Mouse (Mus musculus): ENCODE results near the gene Bhlhe40. TPM values are rescaled to one million over a fixed set of nuclear protein-coding genes. Genes with fewer than 3 reads are reported as not detected.

Gene Bhlhe40
- total RNA-seq, 2 experiments from 2014 or later: 38.5 to 40.6 TPM

DNA sequence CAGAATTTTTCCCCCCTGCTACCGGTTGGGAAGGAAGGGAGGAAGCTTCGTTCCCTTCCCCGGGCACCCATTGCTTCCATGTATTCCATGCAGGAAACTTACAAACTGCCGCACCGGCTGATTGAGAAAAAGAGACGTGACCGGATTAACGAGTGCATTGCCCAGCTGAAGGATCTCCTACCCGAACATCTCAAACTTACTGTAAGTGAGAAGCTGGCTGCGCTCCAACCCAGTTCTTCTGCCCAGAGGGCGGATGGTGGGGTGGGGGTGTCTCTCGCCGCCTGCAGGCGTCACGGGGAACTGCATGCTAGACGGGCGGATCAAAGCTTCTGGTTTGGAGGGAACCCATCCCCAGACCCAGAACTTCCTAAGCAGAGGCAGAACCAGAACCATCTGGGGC is 983 bp downstream of the Bhlhe40 start:
- intact Hi-C loops (cut with DNase I): loop anchor here (2.0 kb wide), 2 partner anchors 47 to 235 kb away; no protein-coding TSS in a partner anchor
- DNase-seq (ENCODE audit: extremely low spot score in 1 of 2, low spot score in 2 of 2): peak; percentile 87 to 94

DNA sequence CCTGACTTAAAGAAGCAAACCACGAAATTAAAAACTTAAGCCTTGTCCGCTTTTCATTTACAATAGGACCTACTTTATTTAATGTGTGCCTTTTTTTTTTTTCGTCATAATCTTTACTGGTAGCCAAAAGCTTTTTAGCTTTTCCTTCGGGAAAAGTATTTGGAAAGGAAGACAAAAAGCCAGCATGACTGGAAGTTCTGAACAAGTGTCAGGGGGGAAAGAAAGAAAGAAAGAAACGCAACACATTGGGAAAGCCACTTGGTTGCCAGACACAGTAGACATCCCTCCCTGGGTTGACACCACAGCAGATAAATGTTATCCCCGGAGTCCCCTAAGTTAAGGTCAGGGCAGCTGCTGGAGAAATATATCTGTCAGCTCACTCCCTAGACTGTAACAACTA is 1.5 kb downstream of the Bhlhe40 start:
- intact Hi-C loops (cut with DNase I): loop anchor here (2.0 kb wide), 2 partner anchors 47 to 235 kb away; no protein-coding TSS in a partner anchor
- DNase-seq (ENCODE audit: extremely low spot score in 1 of 2, low spot score in 2 of 2): no peak

DNA sequence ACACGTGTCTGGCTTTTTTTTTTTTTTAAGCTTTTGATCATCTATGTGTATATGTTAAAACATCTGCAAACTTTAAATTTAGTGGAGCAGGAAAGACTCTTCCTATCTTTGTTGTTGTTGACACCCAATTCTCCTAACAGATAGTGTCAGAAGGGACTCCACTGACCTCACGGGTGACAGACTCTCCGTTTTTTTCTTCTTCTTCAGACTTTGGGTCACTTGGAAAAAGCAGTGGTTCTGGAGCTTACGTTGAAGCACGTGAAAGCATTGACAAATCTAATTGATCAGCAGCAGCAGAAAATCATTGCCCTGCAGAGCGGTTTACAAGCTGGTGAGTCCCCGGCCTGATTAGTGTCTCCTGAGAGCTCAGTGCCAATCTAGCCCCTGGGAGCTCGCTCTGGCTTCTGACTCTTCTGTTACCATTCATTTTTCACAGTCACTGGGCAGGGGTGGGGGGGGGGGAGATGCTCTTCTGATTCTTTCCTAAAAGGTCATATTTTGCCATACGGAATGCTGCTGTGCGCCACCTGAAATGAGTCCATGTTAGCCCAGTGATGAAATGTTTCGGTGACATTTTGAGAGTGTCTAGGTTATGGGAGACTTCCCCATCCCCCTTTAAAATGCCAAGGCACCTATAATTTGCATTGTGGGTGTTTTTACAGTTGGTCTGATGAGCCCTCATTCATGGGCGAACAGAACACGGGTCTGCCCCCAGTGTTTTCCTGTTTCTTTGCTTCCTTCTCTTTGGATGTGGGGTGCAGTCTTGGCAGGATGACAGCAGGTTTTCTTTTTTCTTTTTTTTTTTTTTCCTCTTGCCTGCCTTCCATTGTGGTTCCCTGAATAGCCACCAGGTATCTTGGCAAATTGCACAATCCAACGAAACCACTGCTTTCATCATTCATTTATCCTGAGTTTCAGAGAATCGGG is 2.1 kb downstream of the Bhlhe40 start:
- no peak for DNase-seq (ENCODE audit: extremely low spot score in 1 of 2, low spot score in 2 of 2)
- intact Hi-C loops (cut with DNase I): no loop called here

DNA sequence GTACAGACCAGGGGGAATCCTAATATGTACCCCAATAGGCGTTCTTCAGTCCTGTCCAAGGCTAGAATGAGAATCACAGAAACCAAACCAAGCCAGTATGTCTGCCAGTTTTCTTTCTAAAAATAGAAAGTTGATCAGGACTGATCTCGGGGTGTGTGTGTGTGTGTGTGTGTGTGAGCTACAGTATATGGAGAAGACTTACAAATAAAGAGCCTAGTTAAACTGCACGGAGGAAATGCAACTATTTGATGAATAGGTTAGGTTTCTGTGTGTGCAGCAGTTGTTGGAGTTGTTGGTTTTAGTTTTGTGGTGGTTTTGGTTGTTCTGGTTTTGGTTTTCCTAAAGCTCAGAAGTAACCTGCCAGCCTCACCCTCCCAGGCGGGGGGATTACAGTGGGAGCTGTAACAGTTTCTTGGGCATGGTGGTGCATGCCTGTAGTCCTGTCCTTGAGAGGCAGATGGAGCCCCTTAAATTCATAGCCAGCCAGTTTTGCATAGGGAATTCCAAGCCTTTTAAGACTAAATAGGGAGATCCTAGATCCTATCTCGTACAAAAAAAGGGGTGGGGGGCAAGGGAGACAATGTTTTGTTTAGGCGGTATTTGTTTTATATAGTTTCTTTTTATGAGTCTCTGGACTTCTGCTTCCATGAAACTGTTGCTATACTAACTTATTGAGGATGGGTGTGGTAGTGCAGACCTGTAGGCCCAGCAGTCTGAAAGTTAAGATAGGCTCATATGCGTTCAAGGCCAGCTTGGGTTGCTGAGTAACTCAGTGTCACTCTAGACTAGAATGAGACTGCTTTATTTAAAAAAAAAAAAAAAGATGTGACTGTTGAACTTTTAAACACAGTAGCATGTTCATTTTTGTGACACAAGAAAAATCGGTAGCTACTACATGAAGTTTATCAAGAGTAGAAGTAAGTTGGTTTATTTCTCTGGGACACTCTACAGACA is 3.1 kb downstream of the Bhlhe40 start:
- intact Hi-C loops (cut with DNase I): no loop called here
- no peak for DNase-seq (ENCODE audit: extremely low spot score in 1 of 2, low spot score in 2 of 2)

DNA sequence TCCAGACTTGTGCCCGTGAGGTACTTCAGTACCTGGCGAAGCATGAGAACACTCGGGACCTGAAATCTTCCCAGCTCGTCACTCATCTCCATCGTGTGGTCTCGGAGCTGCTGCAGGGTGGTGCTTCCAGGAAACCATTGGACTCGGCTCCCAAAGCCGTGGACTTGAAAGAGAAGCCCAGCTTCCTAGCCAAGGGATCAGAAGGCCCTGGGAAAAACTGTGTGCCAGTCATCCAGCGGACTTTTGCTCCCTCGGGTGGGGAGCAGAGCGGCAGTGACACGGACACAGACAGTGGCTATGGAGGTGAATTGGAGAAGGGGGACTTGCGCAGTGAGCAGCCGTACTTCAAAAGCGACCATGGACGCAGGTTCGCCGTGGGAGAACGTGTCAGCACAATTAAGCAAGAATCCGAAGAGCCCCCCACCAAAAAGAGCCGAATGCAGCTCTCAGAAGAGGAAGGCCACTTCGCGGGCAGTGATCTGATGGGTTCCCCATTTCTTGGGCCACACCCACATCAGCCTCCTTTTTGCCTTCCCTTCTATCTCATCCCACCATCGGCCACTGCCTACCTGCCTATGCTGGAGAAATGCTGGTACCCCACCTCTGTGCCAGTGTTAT is 4.2 kb downstream of the Bhlhe40 start:
- no peak for DNase-seq (ENCODE audit: extremely low spot score in 1 of 2, low spot score in 2 of 2)
- intact Hi-C loops (cut with DNase I): no loop called here

DNA sequence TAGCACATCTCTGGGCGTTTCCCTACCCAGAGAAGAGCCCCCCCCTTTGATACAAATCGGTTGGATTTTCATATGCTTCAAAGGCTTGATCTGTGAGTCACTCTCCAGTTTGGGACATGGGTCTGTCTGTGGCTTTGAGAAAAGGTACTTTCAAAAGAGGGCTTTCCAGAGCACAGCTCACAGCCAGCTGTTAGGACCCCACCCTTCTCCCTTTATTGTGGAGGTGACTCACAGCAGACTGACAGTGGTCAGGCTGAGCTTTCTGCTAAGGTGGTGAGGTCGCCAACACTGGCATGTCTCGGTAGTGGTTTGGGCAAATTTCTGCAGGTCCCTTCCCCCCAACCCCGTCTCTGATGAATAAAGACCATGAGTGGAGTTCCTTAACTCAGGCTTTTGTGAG is 5.2 kb downstream of the Bhlhe40 start:
- no peak for DNase-seq (ENCODE audit: extremely low spot score in 1 of 2, low spot score in 2 of 2)
- intact Hi-C loops (cut with DNase I): no loop called here

DNA sequence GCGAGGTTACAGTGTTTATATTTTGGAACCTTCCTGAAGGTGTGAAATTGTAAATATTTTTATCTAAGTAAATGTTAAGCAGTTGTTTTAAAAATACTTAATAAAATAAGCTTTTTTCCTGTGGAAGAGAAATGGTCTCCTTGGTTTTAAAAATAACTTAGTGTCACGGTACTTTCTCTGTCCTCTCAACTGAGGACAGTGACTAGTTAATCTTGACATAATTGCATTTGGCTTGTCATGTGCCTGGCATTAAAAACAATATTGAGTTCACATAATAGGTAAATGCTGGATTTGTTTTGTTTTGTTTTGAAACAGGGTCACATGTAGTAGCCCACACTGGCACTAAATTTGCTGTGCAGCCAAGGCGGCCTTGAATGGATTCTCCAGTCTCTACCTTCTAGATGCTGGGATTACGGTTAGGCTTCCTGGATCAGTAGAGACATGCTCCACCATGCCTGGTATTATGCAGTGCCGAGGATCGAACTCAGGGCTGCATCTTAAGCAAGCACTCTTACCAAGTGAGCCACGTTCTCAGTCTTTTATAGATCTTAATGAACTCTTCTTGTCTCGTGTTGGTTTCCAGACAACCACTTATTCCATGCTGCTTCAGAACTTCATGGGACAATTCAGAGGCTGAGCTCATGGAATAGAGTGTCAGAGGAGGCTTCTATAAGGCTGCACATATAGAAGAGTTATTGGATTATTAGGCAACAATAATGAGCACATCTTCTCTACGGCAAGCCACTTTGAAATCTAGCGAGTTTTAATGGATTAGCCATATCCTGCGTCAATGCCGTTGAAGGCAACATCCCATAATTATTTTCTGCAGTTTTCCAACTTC is 6.4 kb downstream of the Bhlhe40 start:
- no peak for DNase-seq (ENCODE audit: extremely low spot score in 1 of 2, low spot score in 2 of 2)
- intact Hi-C loops (cut with DNase I): loop anchor here (2.0 kb wide), 1 partner anchor 34 kb away; no protein-coding TSS in a partner anchor

DNA sequence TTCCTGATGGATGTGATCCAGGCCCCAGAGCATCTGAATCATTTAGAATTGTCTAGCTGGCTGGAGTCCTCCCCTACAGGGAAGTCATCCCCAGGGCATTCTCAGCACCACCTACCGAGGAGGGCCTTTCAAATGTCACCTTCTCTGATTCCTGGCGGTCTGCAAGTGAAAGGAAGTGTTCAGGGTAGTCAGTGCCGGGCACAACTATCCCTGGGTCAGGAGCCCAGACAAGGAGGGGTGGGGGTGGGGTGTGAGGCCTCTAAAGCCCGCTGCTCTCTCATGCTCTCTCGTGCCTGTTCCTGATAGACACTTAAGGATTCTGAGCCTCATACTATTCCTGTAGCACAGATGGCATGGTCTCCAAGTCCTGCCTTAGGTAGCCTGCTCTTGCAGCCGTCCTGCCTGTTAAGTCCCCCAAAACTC is 7.2 kb downstream of the Bhlhe40 start:
- intact Hi-C loops (cut with DNase I): loop anchor here (2.0 kb wide), 1 partner anchor 33 kb away; no protein-coding TSS in a partner anchor
- DNase-seq (ENCODE audit: extremely low spot score in 1 of 2, low spot score in 2 of 2): no peak

DNA sequence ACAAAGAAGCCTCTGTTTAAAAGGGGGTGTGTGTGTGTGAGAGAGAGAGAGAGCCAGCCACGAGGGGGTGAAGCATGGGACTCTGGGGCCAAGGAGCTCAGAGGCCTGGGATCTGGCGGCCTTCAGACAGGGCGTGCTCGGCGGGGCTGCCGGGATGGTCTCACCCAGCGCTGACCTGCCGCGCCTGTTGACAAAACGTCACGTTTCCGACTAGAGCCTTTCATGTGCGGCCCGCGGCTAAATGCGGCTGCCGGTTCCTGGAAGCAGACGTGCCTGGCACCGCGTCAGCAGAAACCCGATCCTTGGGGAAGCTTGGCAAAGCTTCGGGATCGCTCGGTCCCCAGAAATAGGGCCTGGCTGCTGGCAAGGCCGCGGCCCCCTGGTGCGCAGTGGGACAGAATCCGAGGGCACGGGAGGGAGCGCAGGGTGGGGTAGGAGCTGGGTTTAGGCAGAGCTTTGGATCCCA is 7.9 kb downstream of the Bhlhe40 start:
- intact Hi-C loops (cut with DNase I): no loop called here
- peak; percentile 80 to 95 for DNase-seq (ENCODE audit: extremely low spot score in 1 of 2, low spot score in 2 of 2)

DNA sequence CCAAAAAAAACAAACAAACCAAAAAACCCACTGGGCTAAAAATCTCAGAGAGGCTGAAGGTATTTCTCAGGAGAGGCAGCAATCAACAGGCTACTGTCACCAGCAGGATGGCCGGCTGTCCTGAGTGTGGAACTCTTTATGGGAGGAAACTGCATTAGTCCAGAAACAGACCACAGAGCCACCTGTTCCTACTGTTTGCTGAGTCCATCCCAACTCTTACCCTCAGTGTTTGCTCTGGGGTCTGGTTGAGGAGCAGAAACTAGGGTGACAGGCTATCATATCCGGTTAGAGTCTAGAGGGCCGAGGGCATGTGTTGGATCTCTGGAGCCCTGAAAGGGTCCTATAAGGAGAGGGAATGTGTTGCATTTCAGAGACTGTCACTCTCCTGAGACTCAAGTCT is 9.8 kb downstream of the Bhlhe40 start:
- intact Hi-C loops (cut with DNase I): no loop called here

DNA sequence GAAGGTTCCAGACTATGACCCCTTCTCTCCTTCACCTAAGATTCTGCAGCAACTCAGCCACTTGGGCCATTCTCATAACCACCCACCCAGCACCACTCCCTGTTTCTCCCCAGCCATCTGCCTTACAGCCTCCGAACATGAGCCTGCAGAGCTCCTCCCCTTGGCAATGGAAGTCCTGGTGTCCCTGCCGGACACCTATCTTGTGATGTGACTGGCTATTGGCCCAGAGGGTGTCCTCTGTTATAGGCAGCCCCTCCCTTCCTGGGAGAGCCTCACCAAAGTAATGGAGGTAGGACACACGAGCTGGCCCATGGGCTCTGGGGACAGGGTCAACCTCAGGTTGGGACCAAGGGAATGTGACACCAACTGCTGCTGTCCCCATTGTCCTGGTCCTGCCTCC is 10.4 kb downstream of the Bhlhe40 start:
- intact Hi-C loops (cut with DNase I): no loop called here
- no peak for DNase-seq (ENCODE audit: extremely low spot score in 1 of 2, low spot score in 2 of 2)

More for the DNA sequence above, 9.8 kb downstream of the Bhlhe40 start:
- DNase-seq (ENCODE audit: extremely low spot score in 1 of 2, low spot score in 2 of 2): no peak

DNA sequence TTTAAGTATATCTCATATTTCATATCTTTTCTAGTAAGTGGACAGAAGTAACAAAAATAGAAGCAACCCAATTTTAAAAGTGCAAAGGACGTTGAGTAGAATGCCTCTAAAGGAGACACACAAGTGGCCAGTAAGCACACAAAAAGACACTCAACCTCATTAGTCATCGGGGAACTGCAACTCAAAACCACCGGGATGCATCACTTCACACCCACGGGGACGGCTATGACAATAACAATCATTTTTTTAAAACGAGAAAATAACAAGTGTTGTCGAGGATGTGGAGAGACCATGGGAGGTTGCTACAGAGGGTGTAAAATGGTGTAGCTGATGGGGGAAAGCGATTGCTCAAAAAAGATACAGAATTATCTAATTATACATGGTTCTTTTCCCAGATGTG is 11.7 kb downstream of the Bhlhe40 start:
- DNase-seq (ENCODE audit: extremely low spot score in 1 of 2, low spot score in 2 of 2): no peak
- intact Hi-C loops (cut with DNase I): no loop called here

DNA sequence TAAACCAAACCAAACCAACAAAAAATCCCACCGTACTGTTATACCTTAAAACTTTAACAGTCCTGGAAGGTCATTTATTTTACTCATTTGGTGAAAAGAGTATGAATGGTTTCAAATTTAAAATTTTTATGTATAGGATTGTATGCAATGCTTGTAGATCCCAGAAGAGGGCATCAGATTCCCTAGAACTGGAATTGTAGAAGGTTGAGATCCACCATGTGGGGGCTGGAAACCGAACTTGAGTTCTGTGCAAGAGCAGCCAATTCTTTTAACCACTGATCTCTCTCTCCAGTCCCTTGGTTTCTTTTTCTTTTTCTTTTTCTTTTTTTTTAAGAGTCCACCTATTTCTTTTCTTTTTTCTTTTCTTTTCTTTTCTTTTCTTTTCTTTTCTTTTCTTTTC is 13.8 kb downstream of the Bhlhe40 start:
- DNase-seq (ENCODE audit: extremely low spot score in 1 of 2, low spot score in 2 of 2): no peak
- intact Hi-C loops (cut with DNase I): no loop called here

DNA sequence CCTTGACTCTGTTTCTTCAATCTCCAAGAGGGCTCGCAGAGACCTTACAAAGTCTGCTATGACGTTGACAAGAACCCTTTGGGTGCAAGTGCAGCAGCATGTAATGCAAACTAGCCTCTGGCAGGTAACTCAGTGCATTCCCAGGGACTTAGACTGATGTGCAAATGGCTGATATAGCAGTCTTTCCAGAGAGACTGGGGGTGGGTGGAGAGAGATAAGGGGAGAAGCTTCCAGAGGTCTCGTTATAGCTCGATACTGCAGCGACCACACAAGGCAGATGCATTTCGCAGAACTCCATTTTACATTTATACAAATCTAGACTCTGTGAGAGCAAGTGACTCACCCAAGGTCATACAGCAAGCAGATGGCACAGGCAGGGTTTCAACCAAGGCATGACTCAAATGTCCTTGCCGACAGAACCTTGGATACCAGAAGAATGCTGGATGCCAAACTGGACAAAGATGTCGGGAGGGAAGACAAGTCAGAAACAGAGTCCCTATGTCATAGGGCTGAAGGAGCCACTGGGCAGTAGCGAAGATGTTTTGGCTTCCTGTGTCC is 16.4 kb downstream of the Bhlhe40 start:
- intact Hi-C loops (cut with DNase I): no loop called here
- no peak for DNase-seq (ENCODE audit: extremely low spot score in 1 of 2, low spot score in 2 of 2)

DNA sequence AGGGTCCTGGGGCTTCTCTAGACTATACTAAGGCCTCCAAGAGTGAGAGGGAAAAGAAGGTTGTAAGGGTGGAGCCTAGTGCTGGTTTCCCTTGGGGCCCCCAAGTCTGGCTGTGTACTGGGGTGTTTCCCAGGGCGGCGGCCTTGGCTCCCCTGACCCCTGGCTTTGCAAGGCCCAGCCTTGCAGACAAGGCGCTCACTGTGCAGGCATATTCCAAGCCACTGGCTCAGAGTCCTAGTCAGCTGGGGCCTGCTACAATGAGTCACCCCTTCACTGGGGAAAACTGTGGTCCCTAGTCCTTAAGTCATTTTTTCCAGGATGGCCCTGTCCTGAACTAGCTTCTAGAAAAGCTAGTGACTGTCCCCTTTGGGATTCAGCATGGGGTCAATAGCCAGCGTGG is 17.3 kb downstream of the Bhlhe40 start:
- DNase-seq (ENCODE audit: extremely low spot score in 1 of 2, low spot score in 2 of 2): no peak
- intact Hi-C loops (cut with DNase I): no loop called here

DNA sequence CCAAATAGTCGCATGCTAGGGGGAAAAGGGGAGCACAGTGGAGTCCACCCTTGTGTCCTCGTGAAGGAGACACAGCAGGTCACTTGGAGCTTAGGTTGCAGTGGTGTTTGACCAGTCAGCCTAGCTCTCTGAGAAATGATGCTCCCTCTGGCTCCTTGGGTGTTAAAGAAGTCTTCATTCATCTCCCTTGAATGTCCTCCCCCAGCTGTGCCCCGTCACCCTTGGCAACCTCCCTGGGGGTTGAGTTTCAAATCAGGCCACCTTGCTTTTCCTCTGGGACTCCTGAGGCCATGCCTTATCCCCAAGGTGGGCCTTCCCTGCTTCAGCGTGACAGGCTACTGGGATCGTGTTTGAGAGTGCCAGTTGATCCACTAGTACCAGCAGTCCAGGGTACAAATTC is 17.8 kb downstream of the Bhlhe40 start:
- DNase-seq (ENCODE audit: extremely low spot score in 1 of 2, low spot score in 2 of 2): no peak
- intact Hi-C loops (cut with DNase I): no loop called here

DNA sequence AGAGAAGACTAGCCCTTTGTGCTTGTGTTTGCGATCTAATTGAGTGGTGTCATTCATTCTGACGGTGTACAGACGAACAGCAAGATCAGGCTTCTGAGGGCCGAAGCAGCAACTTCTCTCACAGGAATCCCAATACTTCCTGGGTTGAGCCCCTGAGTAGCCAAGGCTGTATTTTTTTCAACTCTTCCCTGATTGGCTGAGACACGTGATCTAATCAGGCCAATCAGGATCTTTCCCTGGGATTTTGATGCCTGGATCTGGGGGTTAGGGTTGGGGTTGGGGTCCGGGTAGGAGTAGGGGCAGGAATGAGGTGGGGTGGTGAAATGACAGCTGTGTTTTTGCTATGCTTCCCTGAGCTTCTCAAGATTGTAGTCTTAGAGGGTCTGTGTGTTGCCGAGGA is 20.1 kb downstream of the Bhlhe40 start:
- intact Hi-C loops (cut with DNase I): no loop called here

DNA sequence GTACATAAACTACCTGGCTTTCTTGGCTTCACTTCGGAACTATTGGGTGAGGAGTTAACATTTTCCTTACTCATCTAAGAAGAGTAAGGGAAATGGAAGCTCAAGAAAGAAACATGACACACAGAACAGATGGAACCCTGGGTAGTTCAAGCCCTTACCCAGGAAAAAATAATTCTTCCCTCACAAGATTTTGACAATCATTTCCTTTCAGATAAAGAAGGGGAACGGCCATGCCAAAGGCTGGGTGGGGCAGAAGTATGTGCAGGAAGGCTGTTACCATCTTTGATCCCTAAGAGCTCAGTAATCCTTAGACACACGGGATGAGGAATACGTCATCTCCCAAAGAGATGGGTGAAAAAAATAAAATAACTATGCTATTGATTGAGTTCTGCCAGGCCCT is 20.7 kb downstream of the Bhlhe40 start:
- intact Hi-C loops (cut with DNase I): no loop called here
- no peak for DNase-seq (ENCODE audit: extremely low spot score in 1 of 2, low spot score in 2 of 2)

More for the DNA sequence above, 20.1 kb downstream of the Bhlhe40 start:
- DNase-seq (ENCODE audit: extremely low spot score in 1 of 2, low spot score in 2 of 2): no peak

Data from left cerebral cortex, postnatal 10 days (tissue).